Mouse (Mus musculus) embryonic fibroblast, embryonic 13.5 days (primary cell): ENCODE data around the gene Tspyl3.

Experiments
- CTCF ChIP-seq: IDR thresholded peaks from 2 replicates; pipeline ENCODE4 v1.5.1; 2011; ENCODE audit warnings: mild to moderate bottlenecking, control low read depth, low read length, moderate library complexity, borderline replicate concordance; ENCODE audit not compliant: insufficient read depth
- POLR2A ChIP-seq: IDR thresholded peaks from 2 replicates; pipeline ENCODE4 v1.6.1; 2011; ENCODE audit warnings: low read depth, mild to moderate bottlenecking, control low read depth, low read length, moderate library complexity

DNA sequence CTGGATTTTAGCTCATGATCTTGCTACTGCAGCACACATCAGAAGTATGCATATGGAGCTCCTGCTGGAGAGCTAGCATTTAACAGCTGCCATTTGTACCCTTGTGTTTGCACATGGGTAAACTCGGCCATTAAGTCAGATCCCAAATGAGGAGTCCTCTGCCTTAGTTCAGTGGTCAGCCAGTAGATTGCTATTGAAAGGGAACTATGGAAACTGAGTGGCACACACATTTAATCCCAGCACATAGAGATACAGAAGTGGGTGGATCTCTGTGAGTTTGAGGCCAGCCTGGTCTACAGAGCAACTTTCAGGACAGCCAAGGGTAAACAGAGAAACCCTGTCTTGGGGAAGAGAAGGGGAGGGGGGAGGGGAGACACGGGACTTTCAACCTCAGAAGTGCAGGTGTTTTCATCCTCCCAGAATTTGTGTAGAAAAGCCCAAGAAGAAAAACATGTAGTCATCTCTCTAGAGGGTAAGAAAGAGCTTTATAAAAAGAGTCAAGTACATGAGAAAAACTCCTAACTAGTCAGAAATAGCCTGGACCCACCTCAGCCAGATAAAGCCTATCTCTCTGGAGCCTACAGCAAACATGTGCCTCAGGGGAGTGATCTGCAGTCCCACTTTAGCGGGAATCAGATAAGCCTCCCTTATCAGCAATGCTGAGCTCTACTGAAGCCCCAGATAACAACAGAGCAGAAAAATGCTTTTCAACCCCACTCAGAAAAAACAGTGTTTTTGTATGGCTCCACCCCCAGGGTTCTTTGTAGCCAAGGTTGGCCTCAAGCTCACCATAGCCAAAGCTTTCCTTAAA lies 34.8 kb upstream of the Tspyl3 start:
- no peak for TF ChIP-seq CTCF
- no peak for TF ChIP-seq POLR2A
